13 mouse cellular contexts compared by ENCODE assay signal in genomic region chr1:88526161-88526560, GRCm38 (mm10). TPM values are rescaled to one million over a fixed set of nuclear protein-coding genes. Genes with fewer than 3 reads are reported as not detected.
DNase-seq lines count a peak whose midpoint lies in the region; ATAC-seq and TF ChIP-seq lines count a peak whose summit lies in the region.
"Had no signal": no experiment of that assay in that cellular context is flagged by ENCODE, and none has a peak within 500 bp of the region (broad histone marks: within the 10 kb centered on the region; RNA-seq: fewer than 3 reads in every experiment).

No protein-coding gene starts in this region.

- no peak for DNase-seq in heart, embryonic 10.5 days (ENCODE audit: low spot score)
- DNase-seq in lung, postnatal 0 days (ENCODE audit: low spot score), result peak; percentile 68
- no peak for DNase-seq in lung, adult 2 months
- DNase-seq in urinary bladder, postnatal 10 days (ENCODE audit: low spot score), result no peak
- DNase-seq in layer of hippocampus, postnatal 25 days (ENCODE audit: extremely low spot score in 1 of 2, low spot score in 1 of 2), result no peak
- DNase-seq: adrenal gland, adult 8-10 months; gastrocnemius, postnatal 25 days; thymus, postnatal 14 days had no signal

- no peaks in the 10 kb centered on the region for H3K27me3 ChIP-seq in heart, embryonic 16.5 days (ENCODE audit: control insufficient read depth, insufficient read depth, low read length)
- no peaks in the 10 kb centered on the region; the same call in 1 of the 2 replicates for H3K27me3 ChIP-seq in heart, embryonic 10.5 days (ENCODE audit: insufficient read depth, poor library complexity, severe bottlenecking)
- H3K27me3 ChIP-seq in lung, postnatal 0 days (replicated peaks; ENCODE audit: insufficient read depth, low read length), result no peaks in the 10 kb centered on the region
- no peaks in the 10 kb centered on the region for H3K27me3 ChIP-seq in stomach, embryonic 16.5 days (ENCODE audit: control insufficient read depth, insufficient read depth, low read length)
- H3K27me3 ChIP-seq: forebrain, embryonic 13.5 days had no signal

- H3K36me3 ChIP-seq in heart, embryonic 16.5 days (ENCODE audit: control insufficient read depth, insufficient read depth), result no peaks in the 10 kb centered on the region
- no peaks in the 10 kb centered on the region for H3K36me3 ChIP-seq in heart, embryonic 10.5 days
- H3K36me3 ChIP-seq in lung, postnatal 0 days (ENCODE audit: insufficient read depth, low read length), result no peaks in the 10 kb centered on the region
- H3K36me3 ChIP-seq in stomach, embryonic 16.5 days (ENCODE audit: control insufficient read depth, insufficient read depth, low read length), result no peaks in the 10 kb centered on the region

- no peak overlapping the region for H3K4me2 ChIP-seq in heart, embryonic 16.5 days (ENCODE audit: low read depth, low read length)
- no peak overlapping the region for H3K4me2 ChIP-seq in lung, postnatal 0 days (replicated peaks; ENCODE audit: low read depth, low read length)
- H3K4me2 ChIP-seq in stomach, embryonic 16.5 days (ENCODE audit: low read depth, low read length), result no peak overlapping the region
- H3K4me2 ChIP-seq: forebrain, embryonic 13.5 days had no signal

- H3K9me3 ChIP-seq in heart, embryonic 16.5 days (replicated peaks; ENCODE audit: control insufficient read depth, low read length), result no peaks in the 10 kb centered on the region
- H3K9me3 ChIP-seq in heart, embryonic 10.5 days, result no peaks in the 10 kb centered on the region
- H3K9me3 ChIP-seq in lung, postnatal 0 days (ENCODE audit: low read length), result no peaks in the 10 kb centered on the region
- no peaks in the 10 kb centered on the region for H3K9me3 ChIP-seq in stomach, embryonic 16.5 days (replicated peaks; ENCODE audit: control insufficient read depth, low read length)
- H3K9me3 ChIP-seq: forebrain, embryonic 13.5 days had no signal

- no peak for TF ChIP-seq EP300 in lung, postnatal 0 days (IDR thresholded peaks at IDR 0.05)

- TF ChIP-seq POLR2A in lung, adult 2 months (IDR thresholded peaks at IDR 0.05; ENCODE audit: borderline replicate concordance, extremely low read depth, low read depth, low read length), result no peak
- no peak for TF ChIP-seq POLR2A in embryonic fibroblast, embryonic 13.5 days (IDR thresholded peaks at IDR 0.05; ENCODE audit: low read depth, low read length)

- whole genome bisulfite sequencing in heart, embryonic 16.5 days, result 32% methylated on average over 6 of the region's 6 CpGs
- WGBS in heart, embryonic 10.5 days, result 67% methylated on average over 6 of the region's 6 CpGs
- WGBS in lung, postnatal 0 days, result 43% methylated on average over 6 of the region's 6 CpGs
- 41% methylated on average over 6 of the region's 6 CpGs for WGBS in lung, adult 2 months
- WGBS in stomach, embryonic 16.5 days, result 36% methylated on average over 6 of the region's 6 CpGs

- no peaks in the 10 kb centered on the region for H3K4me1 ChIP-seq in heart, embryonic 16.5 days (ENCODE audit: control insufficient read depth, insufficient read depth, low read length)
- H3K4me1 ChIP-seq in heart, embryonic 10.5 days, result 0 out of 2 replicates have a peak, but pooled peaks cover 4% of the 10 kb centered on the region
- no peaks in the 10 kb centered on the region for H3K4me1 ChIP-seq in lung, postnatal 0 days (ENCODE audit: insufficient read depth, low read depth, low read length)
- peaks cover 2% of the 10 kb centered on the region; the same call in 1 of the 2 replicates for H3K4me1 ChIP-seq in lung, adult 2 months (ENCODE audit: control insufficient read depth, insufficient read depth, low read length)
- peaks cover 8% of the 10 kb centered on the region; the same call in 1 of the 2 replicates for H3K4me1 ChIP-seq in embryonic fibroblast, embryonic 13.5 days (ENCODE audit: control insufficient read depth, insufficient read depth, low read length)
- peaks cover 4% of the 10 kb centered on the region; the same call in 1 of the 2 replicates for H3K4me1 ChIP-seq in stomach, embryonic 16.5 days (ENCODE audit: control insufficient read depth, insufficient read depth, low read length)
- H3K4me1 ChIP-seq: forebrain, embryonic 13.5 days had no signal

- 0 out of 2 replicates have a peak, but pooled peaks have one; percentile 10 for ATAC-seq in heart, embryonic 16.5 days (replicated peaks; ENCODE audit: extremely low read depth, insufficient read depth, low FRiP score)
- peak; percentile 87 for ATAC-seq in lung, postnatal 0 days
- ATAC-seq in stomach, embryonic 16.5 days (ENCODE audit: insufficient read depth, low FRiP score), result peak; percentile 90
- ATAC-seq: forebrain, embryonic 13.5 days had no signal

- no peak overlapping the region for H3K4me3 ChIP-seq in heart, embryonic 16.5 days (ENCODE audit: low read length)
- no peak overlapping the region for H3K4me3 ChIP-seq in heart, embryonic 10.5 days
- H3K4me3 ChIP-seq in lung, postnatal 0 days (ENCODE audit: low read depth, low read length), result no peak overlapping the region
- no peak overlapping the region for H3K4me3 ChIP-seq in lung, adult 2 months (replicated peaks; ENCODE audit: extremely low read depth, low read depth, low read length)
- H3K4me3 ChIP-seq in embryonic fibroblast, embryonic 13.5 days (ENCODE audit: insufficient read depth, low read length), result no peak overlapping the region
- no peak overlapping the region for H3K4me3 ChIP-seq in stomach, embryonic 16.5 days (replicated peaks; ENCODE audit: low read length)
- H3K4me3 ChIP-seq: forebrain, embryonic 13.5 days had no signal

- TF ChIP-seq CTCF in lung, postnatal 0 days (IDR thresholded peaks at IDR 0.05), result no peak
- TF ChIP-seq CTCF in lung, adult 2 months (IDR thresholded peaks at IDR 0.05; ENCODE audit: insufficient read depth, low read length), result no peak
- TF ChIP-seq CTCF in embryonic fibroblast, embryonic 13.5 days (IDR thresholded peaks at IDR 0.05; ENCODE audit: borderline replicate concordance, insufficient read depth, low read length), result no peak

- no peak overlapping the region for H3K9ac ChIP-seq in heart, embryonic 16.5 days (ENCODE audit: low read length)
- H3K9ac ChIP-seq in lung, postnatal 0 days (replicated peaks; ENCODE audit: low read depth), result no peak overlapping the region
- no peak overlapping the region for H3K9ac ChIP-seq in stomach, embryonic 16.5 days (ENCODE audit: low read length)
- H3K9ac ChIP-seq: forebrain, embryonic 13.5 days had no signal

- H3K27ac ChIP-seq in heart, embryonic 16.5 days (ENCODE audit: low read length), result no peak overlapping the region
- no peak overlapping the region for H3K27ac ChIP-seq in heart, embryonic 10.5 days
- no peak overlapping the region for H3K27ac ChIP-seq in lung, postnatal 0 days (ENCODE audit: low read length)
- 0 out of 2 replicates have a peak overlapping the region, but pooled peaks have one; percentile 75 for H3K27ac ChIP-seq in embryonic fibroblast, embryonic 13.5 days (ENCODE audit: insufficient read depth, low read length)
- peak overlapping the region; percentile 68; the same call in 1 of the 2 replicates for H3K27ac ChIP-seq in stomach, embryonic 16.5 days (ENCODE audit: low read length)
- H3K27ac ChIP-seq: forebrain, embryonic 13.5 days had no signal

RNA-seq across cellular contexts. Expression of gene Glrp1, which starts 16.3 kb away (rescaled TPM):
- 0.09 and 0.24 TPM in 2 replicates for polyA plus RNA-seq in heart, embryonic 16.5 days (2015; fragmentation: Nextera tagmentation; extraction: Ambion mirVana)
- 0.10 TPM in 1 of 2 replicates, not detected in the other for polyA plus RNA-seq in heart, embryonic 10.5 days (2016; fragmentation: Nextera tagmentation; extraction: Ambion mirVana)
- 0.06 TPM in 1 of 2 replicates, not detected in the other for polyA plus RNA-seq in lung, postnatal 0 days (2015; fragmentation: Nextera tagmentation; extraction: Ambion mirVana)
- polyA plus RNA-seq in lung, adult 2 months (2012; rRNA removed), result 0.11 TPM in 1 of 2 replicates, not detected in the other
- 0.33 TPM in 1 of 2 replicates, not detected in the other for polyA plus RNA-seq in embryonic fibroblast, embryonic 13.5 days (2011; ENCODE audit: insufficient read length, low read depth, missing spikeins)
- 0.09 TPM in 1 of 2 replicates, not detected in the other for polyA plus RNA-seq in stomach, embryonic 16.5 days (2015; fragmentation: Nextera tagmentation; extraction: Ambion mirVana)
- total RNA-seq in layer of hippocampus, postnatal 25 days (2021), result not detected
- total RNA-seq: adrenal gland, adult 8-10 months; gastrocnemius, postnatal 25 days; left cerebral cortex, postnatal 36 days had no signal
- polyA plus RNA-seq: forebrain, embryonic 13.5 days had no signal

Comparison
In these comparisons a context has a peak if more than half of its experiments do, and no peak if none do; other contexts are left out.
1. ATAC-seq: peak in every context shown above with its lines; median percentile 90 in stomach, embryonic 16.5 days; 87 in lung, postnatal 0 days; 10 in heart, embryonic 16.5 days.
2. H3K27ac ChIP-seq: peak in embryonic fibroblast, embryonic 13.5 days (single experiment) and stomach, embryonic 16.5 days (single experiment); none in heart, embryonic 16.5 days (single experiment), heart, embryonic 10.5 days (single experiment) and lung, postnatal 0 days (single experiment).